Mouse (Mus musculus): ENCODE measurements around the gene Ccdc74a.

DNA sequence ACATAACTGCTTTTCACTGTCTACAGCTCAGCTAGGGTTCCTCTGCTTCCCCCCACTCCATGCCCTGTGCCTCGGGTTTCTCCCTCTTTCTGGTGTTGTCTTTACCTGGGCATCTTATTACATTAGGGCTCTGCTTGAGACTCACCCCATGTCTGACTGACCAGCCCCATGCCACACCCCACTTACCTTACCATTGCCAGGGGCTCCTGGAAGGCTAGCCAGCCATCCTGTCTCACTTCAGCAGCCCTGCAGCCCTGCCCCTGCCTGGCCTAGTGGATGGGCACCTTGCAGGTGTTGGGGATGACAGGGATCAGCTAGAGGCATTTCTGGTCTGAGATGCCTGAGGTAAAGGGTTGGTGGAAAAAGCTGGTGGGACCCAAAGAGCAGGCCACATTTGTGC is 886 bp downstream of the Ccdc74a start:
- TF ChIP-seq POLR2A (IDR thresholded peaks at IDR 0.05; ENCODE audit: insufficient read length, low read depth) (no peak), MYOD1 (IDR thresholded peaks at IDR 0.05; ENCODE audit: control insufficient read depth in 1 of 3, insufficient read length in 2 of 3, low read depth in 2 of 3) (no peak), REST (IDR thresholded peaks at IDR 0.05; ENCODE audit: insufficient read depth, insufficient read length) (no peak)

Data from myocyte (in vitro differentiated cells).